Mouse (Mus musculus): ENCODE results near the gene Nupl1. TPM values are rescaled to one million over a fixed set of nuclear protein-coding genes. Genes with fewer than 3 reads are reported as not detected.

Gene Nupl1
- polyA plus RNA-seq, 1 experiment = 0.45 TPM

DNA sequence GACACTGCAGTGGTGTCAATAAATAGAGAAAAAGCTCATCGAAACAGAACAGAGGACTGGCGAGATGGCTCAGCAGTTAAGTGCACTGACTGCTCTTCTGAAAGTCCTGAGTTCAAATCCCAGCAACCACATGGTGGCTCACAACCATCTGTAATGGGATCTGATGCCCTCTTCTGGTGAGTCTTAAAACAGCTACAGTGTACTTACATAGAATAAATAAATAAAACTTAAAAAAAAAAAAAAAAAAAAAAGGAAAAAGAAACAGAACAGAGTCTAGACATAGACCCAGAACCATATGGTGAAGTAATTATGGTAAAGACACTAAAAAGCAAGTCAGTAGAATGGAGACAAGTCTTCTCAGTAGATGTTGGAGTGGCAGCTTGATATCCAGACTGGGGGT lies 69.9 kb downstream of the Nupl1 start:
- Histone ChIP-seq H3K4me1 (ENCODE audit: control insufficient read depth, insufficient read depth, low read length) (peaks cover 2% of the 10 kb centered on the region), H3K27ac (ENCODE audit: control insufficient read depth, insufficient read depth, low read depth, low read length, poor library complexity) (no peak overlapping the region), H3K4me3 (replicated peaks; ENCODE audit: control insufficient read depth, low read depth, low read length) (no peak overlapping the region)
- WGBS = 74% methylated on average over 2 of the region's 2 CpGs
- TF ChIP-seq POLR2A (IDR thresholded peaks at IDR 0.05; ENCODE audit: borderline replicate concordance, control insufficient read depth, low read depth, low read length) = no peak
- TF ChIP-seq CTCF (IDR thresholded peaks at IDR 0.05; ENCODE audit: control insufficient read depth, insufficient read depth, low read length) = no peak

DNA sequence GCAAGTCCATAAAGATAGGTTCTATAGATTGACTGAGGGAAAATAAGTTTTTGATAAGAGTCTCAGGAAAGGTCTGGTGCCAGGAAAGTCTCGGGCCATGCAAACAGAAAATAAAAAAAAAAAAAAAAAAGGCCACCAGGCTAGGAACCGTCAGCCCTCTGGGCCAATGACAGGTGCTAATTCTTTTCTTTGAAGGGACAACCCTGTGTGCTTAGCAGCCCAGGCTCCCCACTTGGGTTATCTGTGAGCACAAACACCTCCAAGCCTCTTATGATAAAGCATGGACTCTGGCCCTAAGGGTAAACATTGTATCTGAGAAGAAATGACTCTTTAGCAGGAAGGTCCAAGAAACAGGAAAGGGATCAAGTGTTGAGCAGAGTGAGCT lies 72.7 kb downstream of the Nupl1 start:
- TF ChIP-seq CTCF (IDR thresholded peaks at IDR 0.05; ENCODE audit: control insufficient read depth, insufficient read depth, low read length) (no peak), POLR2A (IDR thresholded peaks at IDR 0.05; ENCODE audit: borderline replicate concordance, control insufficient read depth, low read depth, low read length) (no peak)
- Histone ChIP-seq H3K4me1 (ENCODE audit: control insufficient read depth, insufficient read depth, low read length) (peaks cover 2% of the 10 kb centered on the region), H3K4me3 (replicated peaks; ENCODE audit: control insufficient read depth, low read depth, low read length) (no peak overlapping the region), H3K27ac (ENCODE audit: control insufficient read depth, insufficient read depth, low read depth, low read length, poor library complexity) (no peak overlapping the region)
- 12% methylated on average over 2 of the region's 2 CpGs for WGBS

DNA sequence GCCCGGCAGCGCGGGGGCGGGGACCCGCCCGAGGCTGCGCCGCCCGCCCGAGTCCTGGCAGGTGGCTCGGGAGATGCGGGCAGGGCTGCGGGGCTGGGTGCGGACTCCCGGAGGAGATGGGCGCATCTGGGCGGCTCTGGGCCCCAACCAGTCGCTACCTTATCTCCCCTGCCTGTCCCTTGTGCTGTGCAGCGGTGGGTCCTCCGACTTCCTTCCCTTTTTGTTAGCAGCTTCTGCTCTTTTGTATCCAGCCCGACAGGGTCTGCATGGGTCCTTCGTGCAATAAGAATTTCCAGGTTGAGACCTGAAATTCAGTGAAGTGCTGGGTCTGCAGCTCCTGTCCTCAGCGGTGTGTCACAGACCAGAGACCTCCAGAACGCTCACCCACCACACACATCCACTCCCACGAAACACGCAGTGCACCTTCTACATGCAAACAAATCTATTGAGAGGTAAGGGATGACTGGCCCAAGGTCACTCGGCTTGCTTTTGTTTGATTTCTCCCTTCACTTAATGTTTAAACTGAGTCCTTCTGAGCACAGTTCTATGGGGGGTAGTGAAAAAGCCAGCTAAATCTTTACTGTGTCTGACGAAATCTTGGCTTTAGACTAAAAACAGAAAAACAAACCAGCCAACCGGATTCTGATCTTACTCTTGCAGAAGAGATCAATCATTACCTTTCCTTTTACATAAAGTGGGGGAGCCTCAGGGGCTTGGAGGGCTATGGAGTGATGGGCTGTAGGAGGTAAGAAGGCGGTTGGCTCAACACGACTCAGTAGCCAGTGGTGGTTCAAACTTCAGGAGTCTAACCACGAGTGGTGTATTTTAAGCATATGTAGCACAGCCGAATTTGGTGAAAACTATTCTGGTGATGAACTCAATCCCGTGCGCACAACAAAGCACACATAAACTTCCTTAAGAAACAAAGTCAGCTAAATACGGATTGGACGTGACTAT lies 73.3 kb downstream of the Nupl1 start:
- no peak for TF ChIP-seq CTCF (IDR thresholded peaks at IDR 0.05; ENCODE audit: control insufficient read depth, insufficient read depth, low read length)
- TF ChIP-seq POLR2A (IDR thresholded peaks at IDR 0.05; ENCODE audit: borderline replicate concordance, control insufficient read depth, low read depth, low read length) = no peak
- Histone ChIP-seq H3K4me1 (ENCODE audit: control insufficient read depth, insufficient read depth, low read length) (peaks cover 2% of the 10 kb centered on the region), H3K27ac (ENCODE audit: control insufficient read depth, insufficient read depth, low read depth, low read length, poor library complexity) (peak overlapping the region; percentile 47; the same call in 1 of the 2 replicates), H3K4me3 (replicated peaks; ENCODE audit: control insufficient read depth, low read depth, low read length) (peak overlapping the region; percentile 60)
- 12% methylated on average over 37 of the region's 37 CpGs for WGBS

DNA sequence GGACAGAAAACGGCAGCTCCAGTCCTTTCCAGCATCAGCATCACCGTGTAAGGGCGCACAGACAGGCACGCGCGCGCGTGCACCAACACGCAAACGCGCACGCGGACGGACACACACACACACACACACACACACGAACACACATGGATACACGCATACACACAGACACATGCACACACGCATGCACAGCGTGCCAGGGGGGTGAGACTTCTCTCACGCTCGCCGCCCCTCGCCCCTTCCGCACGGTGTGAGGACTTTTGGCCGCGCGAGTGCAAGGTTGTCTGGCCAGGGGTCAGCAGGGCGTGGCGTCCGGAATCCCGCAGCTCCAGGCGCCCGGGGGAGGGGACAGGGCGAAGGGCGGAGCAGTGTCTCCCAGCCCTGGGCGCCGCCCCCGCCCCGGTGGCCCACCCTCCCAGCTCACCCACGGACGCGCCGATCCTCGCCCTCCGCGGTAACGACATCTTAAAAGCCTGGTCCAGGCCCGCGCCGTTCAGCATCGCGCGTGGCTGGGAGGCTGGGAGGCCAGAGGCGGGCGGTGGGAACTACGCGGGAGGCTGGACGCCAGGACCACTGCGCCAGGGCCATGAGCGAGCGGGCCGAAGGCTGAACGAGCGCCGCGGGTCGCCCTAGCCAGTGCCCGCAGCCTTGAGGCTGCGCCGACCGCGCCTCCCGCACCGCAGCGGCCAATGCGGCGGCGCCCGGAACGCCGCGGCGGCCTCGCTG lies 74.2 kb downstream of the Nupl1 start:
- no peak for TF ChIP-seq CTCF (IDR thresholded peaks at IDR 0.05; ENCODE audit: control insufficient read depth, insufficient read depth, low read length)
- TF ChIP-seq POLR2A (IDR thresholded peaks at IDR 0.05; ENCODE audit: borderline replicate concordance, control insufficient read depth, low read depth, low read length) = no peak
- 1% methylated on average over 79 of the region's 84 CpGs for WGBS
- H3K27ac ChIP-seq (ENCODE audit: control insufficient read depth, insufficient read depth, low read depth, low read length, poor library complexity) = peak overlapping the region; percentile 47; the same call in 1 of the 2 replicates

DNA sequence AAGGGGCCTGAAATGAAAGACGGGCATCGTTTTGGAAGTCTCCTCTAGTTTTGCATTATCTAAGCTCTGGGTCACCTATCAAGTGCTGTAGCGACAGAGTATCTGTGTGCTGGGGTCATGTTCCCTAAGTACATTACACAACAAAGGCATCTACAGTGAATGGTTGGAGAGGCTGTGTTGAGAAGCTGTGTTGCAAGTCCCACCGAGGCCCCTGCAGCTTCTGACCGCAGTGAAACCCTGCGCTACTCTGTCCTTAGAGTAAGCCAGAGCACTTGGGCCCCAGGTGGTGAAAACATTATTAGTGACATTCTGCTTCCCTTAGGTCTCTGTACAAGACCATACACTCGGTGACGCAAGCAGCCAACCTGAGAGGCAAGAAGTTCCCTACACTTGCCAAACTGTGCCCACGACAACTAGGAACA lies 74.8 kb downstream of the Nupl1 start:
- Histone ChIP-seq H3K27ac (ENCODE audit: control insufficient read depth, insufficient read depth, low read depth, low read length, poor library complexity) (no peak overlapping the region), H3K4me3 (replicated peaks; ENCODE audit: control insufficient read depth, low read depth, low read length) (peak overlapping the region; percentile 84), H3K4me1 (ENCODE audit: control insufficient read depth, insufficient read depth, low read length) (peaks cover 2% of the 10 kb centered on the region)
- WGBS = 17% methylated on average over 9 of the region's 9 CpGs
- no peak for TF ChIP-seq CTCF (IDR thresholded peaks at IDR 0.05; ENCODE audit: control insufficient read depth, insufficient read depth, low read length)
- no peak for TF ChIP-seq POLR2A (IDR thresholded peaks at IDR 0.05; ENCODE audit: borderline replicate concordance, control insufficient read depth, low read depth, low read length)

More for the DNA sequence above, 74.2 kb downstream of the Nupl1 start:
- Histone ChIP-seq H3K4me1 (ENCODE audit: control insufficient read depth, insufficient read depth, low read length) (peaks cover 2% of the 10 kb centered on the region), H3K4me3 (replicated peaks; ENCODE audit: control insufficient read depth, low read depth, low read length) (peak overlapping the region; percentile 84)

DNA sequence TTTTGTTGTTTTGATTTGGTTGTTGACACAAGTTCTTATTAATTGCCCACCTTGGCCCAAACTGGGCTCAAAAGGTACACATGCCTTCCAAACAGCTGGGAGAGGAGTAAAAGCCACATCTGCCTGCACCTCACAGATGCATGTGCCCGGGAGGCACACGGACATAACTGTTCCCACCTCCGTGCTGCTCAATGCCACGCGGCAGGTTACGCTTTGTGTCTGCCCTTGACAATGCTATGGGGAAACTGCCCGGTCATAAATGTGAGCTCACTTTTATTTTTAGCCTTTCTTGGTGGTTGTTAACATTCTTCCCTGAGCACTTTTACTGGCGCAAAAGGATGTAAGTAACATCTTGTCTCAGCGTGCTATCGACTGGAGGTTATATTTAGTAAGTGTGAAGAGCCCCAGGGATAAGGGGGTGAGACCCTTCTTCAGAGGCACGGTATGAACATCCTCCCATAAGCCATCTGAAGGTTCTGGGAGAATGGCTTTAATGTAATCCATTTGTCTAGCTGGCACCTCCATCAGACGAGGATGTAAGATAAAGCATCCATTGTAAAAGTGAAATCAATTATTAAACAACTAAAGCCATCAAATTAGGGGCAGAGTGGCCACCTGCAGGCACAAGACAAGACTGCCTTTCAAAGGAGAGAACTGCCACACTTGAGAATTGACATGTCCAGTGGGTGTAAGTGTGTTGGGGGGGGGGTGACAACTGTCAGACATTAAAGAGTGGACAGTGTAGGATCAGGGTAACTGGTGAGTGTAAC lies 78.8 kb downstream of the Nupl1 start:
- Histone ChIP-seq H3K4me1 (ENCODE audit: control insufficient read depth, insufficient read depth, low read length) (no peaks in the 10 kb centered on the region; the same call in 1 of the 2 replicates), H3K27ac (ENCODE audit: control insufficient read depth, insufficient read depth, low read depth, low read length, poor library complexity) (no peak overlapping the region), H3K4me3 (replicated peaks; ENCODE audit: control insufficient read depth, low read depth, low read length) (no peak overlapping the region)
- TF ChIP-seq POLR2A (IDR thresholded peaks at IDR 0.05; ENCODE audit: borderline replicate concordance, control insufficient read depth, low read depth, low read length) (no peak), CTCF (IDR thresholded peaks at IDR 0.05; ENCODE audit: control insufficient read depth, insufficient read depth, low read length) (no peak)
- WGBS = 70% methylated on average over 12 of the region's 12 CpGs

DNA sequence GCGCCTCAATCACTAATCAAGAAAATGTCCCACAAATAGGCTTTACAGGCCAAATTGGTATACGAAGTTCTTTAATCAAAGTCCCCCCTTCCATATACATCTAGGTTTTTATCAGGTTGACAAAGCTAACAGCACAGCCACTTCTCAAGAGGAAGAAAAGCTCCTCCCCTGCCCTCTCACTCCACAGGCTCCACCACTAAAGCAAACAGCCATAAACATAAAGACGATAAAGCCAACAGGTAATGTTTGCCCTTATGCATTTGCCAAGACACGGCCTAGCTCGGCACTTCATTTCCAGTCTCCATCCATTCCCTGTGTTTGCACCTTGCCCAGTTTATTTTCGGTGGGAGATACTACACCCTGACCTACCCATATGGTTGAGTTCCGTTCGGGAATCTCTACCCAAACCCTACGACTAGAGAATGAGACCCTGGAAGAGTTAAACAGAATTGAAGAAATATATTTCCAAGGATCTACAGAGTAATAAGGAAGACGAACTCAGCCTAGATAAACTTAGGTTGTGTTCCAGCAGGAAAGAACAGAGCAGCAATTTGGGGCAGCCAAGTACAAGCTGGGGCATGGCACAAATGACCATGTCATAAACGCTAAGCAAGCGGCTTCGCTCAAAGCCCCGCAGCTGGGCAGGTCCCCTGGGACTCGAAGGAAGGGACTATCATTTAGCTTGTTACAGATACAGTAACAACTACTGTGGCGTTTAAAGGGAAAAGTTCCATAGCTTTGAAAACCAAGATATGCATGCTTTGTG lies 80.2 kb downstream of the Nupl1 start:
- no peak for TF ChIP-seq POLR2A (IDR thresholded peaks at IDR 0.05; ENCODE audit: borderline replicate concordance, control insufficient read depth, low read depth, low read length)
- no peak for TF ChIP-seq CTCF (IDR thresholded peaks at IDR 0.05; ENCODE audit: control insufficient read depth, insufficient read depth, low read length)
- no peak overlapping the region for H3K4me3 ChIP-seq (replicated peaks; ENCODE audit: control insufficient read depth, low read depth, low read length)
- WGBS = 81% methylated on average over 16 of the region's 16 CpGs
- no peak overlapping the region for H3K27ac ChIP-seq (ENCODE audit: control insufficient read depth, insufficient read depth, low read depth, low read length, poor library complexity)
- no peaks in the 10 kb centered on the region for H3K4me1 ChIP-seq (ENCODE audit: control insufficient read depth, insufficient read depth, low read length)
